Comparison of ENCODE assay signal across 11 mouse cellular contexts in genomic region chr4:86898791-86899474, GRCm38 (mm10). TPM values are rescaled to one million over a fixed set of nuclear protein-coding genes. Genes with fewer than 3 reads are reported as not detected.
DNase-seq lines count a peak whose midpoint lies in the region; ATAC-seq and TF ChIP-seq lines count a peak whose summit lies in the region.
"Had no signal": no experiment of that assay in that cellular context is flagged by ENCODE, and none has a peak within 500 bp of the region (broad histone marks: within the 10 kb centered on the region; RNA-seq: fewer than 3 reads in every experiment).

No protein-coding gene starts in this region.

- no peak overlapping the region for H3K9ac ChIP-seq in hindbrain, embryonic 16.5 days (ENCODE audit: low read depth, low read length)
- H3K9ac ChIP-seq in hindbrain, embryonic 14.5 days: no peak overlapping the region
- no peak overlapping the region for H3K9ac ChIP-seq in heart, embryonic 16.5 days (ENCODE audit: low read length)
- no peak overlapping the region for H3K9ac ChIP-seq in limb, embryonic 14.5 days (ENCODE audit: low read depth, low read length, severe bottlenecking)
- no peak overlapping the region for H3K9ac ChIP-seq in stomach, embryonic 15.5 days
- H3K9ac ChIP-seq: neural tube, embryonic 12.5 days had no signal

- H3K4me1 ChIP-seq in hindbrain, embryonic 16.5 days (ENCODE audit: control insufficient read depth, insufficient read depth, low read depth, low read length): no peaks in the 10 kb centered on the region
- H3K4me1 ChIP-seq in hindbrain, embryonic 14.5 days (replicated peaks; ENCODE audit: control insufficient read depth, insufficient read depth, low read length): no peaks in the 10 kb centered on the region
- no peaks in the 10 kb centered on the region; the same call in 1 of the 2 replicates for H3K4me1 ChIP-seq in heart, embryonic 16.5 days (ENCODE audit: control insufficient read depth, insufficient read depth, low read length)
- peaks cover 9% of the 10 kb centered on the region; the same call in 1 of the 2 replicates for H3K4me1 ChIP-seq in limb, embryonic 14.5 days (ENCODE audit: control insufficient read depth, insufficient read depth, low read length)
- H3K4me1 ChIP-seq in stomach, embryonic 15.5 days: no peaks in the 10 kb centered on the region
- H3K4me1 ChIP-seq: neural tube, embryonic 12.5 days had no signal

- no peak for TF ChIP-seq POLR2A in limb, embryonic 14.5 days (IDR thresholded peaks at IDR 0.05; ENCODE audit: borderline replicate concordance, extremely low read depth, insufficient read depth, insufficient read length)

- no peak overlapping the region for H3K4me2 ChIP-seq in hindbrain, embryonic 16.5 days (ENCODE audit: low read length)
- no peak overlapping the region for H3K4me2 ChIP-seq in hindbrain, embryonic 14.5 days (replicated peaks)
- H3K4me2 ChIP-seq in heart, embryonic 16.5 days (ENCODE audit: low read depth, low read length): no peak overlapping the region
- no peak overlapping the region for H3K4me2 ChIP-seq in limb, embryonic 14.5 days (replicated peaks; ENCODE audit: low read depth, low read length, severe bottlenecking)
- H3K4me2 ChIP-seq in stomach, embryonic 15.5 days: no peak overlapping the region
- H3K4me2 ChIP-seq: neural tube, embryonic 12.5 days had no signal

- H3K36me3 ChIP-seq in hindbrain, embryonic 16.5 days (ENCODE audit: control insufficient read depth, insufficient read depth, low read length): no peaks in the 10 kb centered on the region
- H3K36me3 ChIP-seq in hindbrain, embryonic 14.5 days (replicated peaks; ENCODE audit: control insufficient read depth, insufficient read depth): no peaks in the 10 kb centered on the region
- no peaks in the 10 kb centered on the region for H3K36me3 ChIP-seq in heart, embryonic 16.5 days (ENCODE audit: control insufficient read depth, insufficient read depth)
- no peaks in the 10 kb centered on the region for H3K36me3 ChIP-seq in limb, embryonic 14.5 days (ENCODE audit: control insufficient read depth, insufficient read depth, low read length)
- H3K36me3 ChIP-seq in stomach, embryonic 15.5 days: no peaks in the 10 kb centered on the region
- H3K36me3 ChIP-seq: neural tube, embryonic 12.5 days had no signal

- 55% methylated on average over 14 of the region's 14 CpGs for WGBS in hindbrain, embryonic 16.5 days
- WGBS in hindbrain, embryonic 14.5 days: 53% methylated on average over 14 of the region's 14 CpGs
- 39% methylated on average over 14 of the region's 14 CpGs for WGBS in heart, embryonic 16.5 days
- 18% methylated on average over 14 of the region's 14 CpGs for WGBS in limb, embryonic 14.5 days
- 22% methylated on average over 14 of the region's 14 CpGs for WGBS in stomach, embryonic 15.5 days

- H3K4me3 ChIP-seq in hindbrain, embryonic 16.5 days (ENCODE audit: low read length): no peak overlapping the region
- H3K4me3 ChIP-seq in hindbrain, embryonic 14.5 days (replicated peaks; ENCODE audit: low read length): no peak overlapping the region
- H3K4me3 ChIP-seq in heart, embryonic 16.5 days (ENCODE audit: low read length): no peak overlapping the region
- H3K4me3 ChIP-seq in limb, embryonic 14.5 days (replicated peaks; ENCODE audit: low read length): no peak overlapping the region
- no peak overlapping the region for H3K4me3 ChIP-seq in stomach, embryonic 15.5 days (replicated peaks)
- H3K4me3 ChIP-seq: neural tube, embryonic 12.5 days had no signal

- H3K27ac ChIP-seq in hindbrain, embryonic 16.5 days (ENCODE audit: low read depth, low read length): peak overlapping the region; percentile 34; the same call in 1 of the 2 replicates
- no peak overlapping the region for H3K27ac ChIP-seq in hindbrain, embryonic 14.5 days
- H3K27ac ChIP-seq in heart, embryonic 16.5 days (ENCODE audit: low read length): peak overlapping the region; percentile 85
- no peak overlapping the region; the same call in 1 of the 2 replicates for H3K27ac ChIP-seq in limb, embryonic 14.5 days (replicated peaks; ENCODE audit: low read depth, low read length)
- H3K27ac ChIP-seq in stomach, embryonic 15.5 days: no peak overlapping the region; the same call in 1 of the 2 replicates
- H3K27ac ChIP-seq: neural tube, embryonic 12.5 days had no signal

- no peak for DNase-seq in hindbrain, embryonic 14.5 days (ENCODE audit: low spot score)
- peak; percentile 72 for DNase-seq in limb, embryonic 14.5 days (ENCODE audit: low spot score)
- no peak for DNase-seq in cerebellum, postnatal 25 days
- no peak for DNase-seq in frontal cortex, postnatal 10 days (ENCODE audit: low spot score in 2 of 2)
- DNase-seq: cerebellum, adult 8-10 months had no signal

- no peaks in the 10 kb centered on the region for H3K9me3 ChIP-seq in hindbrain, embryonic 16.5 days (ENCODE audit: control insufficient read depth, low read length)
- no peaks in the 10 kb centered on the region for H3K9me3 ChIP-seq in hindbrain, embryonic 14.5 days (ENCODE audit: control insufficient read depth, low read length)
- no peaks in the 10 kb centered on the region for H3K9me3 ChIP-seq in heart, embryonic 16.5 days (replicated peaks; ENCODE audit: control insufficient read depth, low read length)
- H3K9me3 ChIP-seq in limb, embryonic 14.5 days (ENCODE audit: control insufficient read depth, low read length): no peaks in the 10 kb centered on the region
- H3K9me3 ChIP-seq in stomach, embryonic 15.5 days: no peaks in the 10 kb centered on the region
- H3K9me3 ChIP-seq: neural tube, embryonic 12.5 days had no signal

- no peak for ATAC-seq in hindbrain, embryonic 16.5 days
- no peak for ATAC-seq in hindbrain, embryonic 14.5 days (ENCODE audit: low FRiP score)
- peak; percentile 80 for ATAC-seq in heart, embryonic 16.5 days (replicated peaks; ENCODE audit: extremely low read depth, insufficient read depth, low FRiP score)
- ATAC-seq in limb, embryonic 14.5 days (ENCODE audit: low FRiP score, low read depth): peak; percentile 60; the same call in 1 of the 2 replicates
- peak; percentile 73 for ATAC-seq in stomach, embryonic 15.5 days (ENCODE audit: insufficient read depth, low FRiP score, low read depth)
- no peak for ATAC-seq in erythroblast, adult 5-6 weeks (replicated peaks; ENCODE audit: low FRiP score, poor library complexity, severe bottlenecking)

- no peaks in the 10 kb centered on the region for H3K27me3 ChIP-seq in hindbrain, embryonic 16.5 days (replicated peaks; ENCODE audit: control insufficient read depth, insufficient read depth, low read length)
- H3K27me3 ChIP-seq in hindbrain, embryonic 14.5 days (ENCODE audit: control insufficient read depth, insufficient read depth, low read length): no peaks in the 10 kb centered on the region
- no peaks in the 10 kb centered on the region for H3K27me3 ChIP-seq in heart, embryonic 16.5 days (ENCODE audit: control insufficient read depth, insufficient read depth, low read length)
- no peaks in the 10 kb centered on the region for H3K27me3 ChIP-seq in limb, embryonic 14.5 days (ENCODE audit: control insufficient read depth, insufficient read depth, low read length)
- H3K27me3 ChIP-seq in stomach, embryonic 15.5 days (replicated peaks): no peaks in the 10 kb centered on the region
- H3K27me3 ChIP-seq: CH12.LX; neural tube, embryonic 12.5 days had no signal

RNA-seq across cellular contexts. Expression of gene Acer2, which starts 24.7 kb away (rescaled TPM):
- polyA plus RNA-seq in hindbrain, embryonic 16.5 days (2015; fragmentation: Nextera tagmentation; extraction: Ambion mirVana): 15.2 and 18.2 TPM in 2 replicates
- polyA plus RNA-seq in hindbrain, embryonic 14.5 days (2014; fragmentation: Nextera tagmentation; extraction: Ambion mirVana): 18.4 and 24.6 TPM in 2 replicates
- polyA plus RNA-seq in heart, embryonic 16.5 days (2015; fragmentation: Nextera tagmentation; extraction: Ambion mirVana): 29.3 and 31.2 TPM in 2 replicates
- polyA plus RNA-seq in limb, embryonic 14.5 days (2012; rRNA removed): 8.3 and 8.6 TPM in 2 replicates
- 15.9 and 19.4 TPM in 2 replicates for polyA plus RNA-seq in limb, embryonic 14.5 days (2014; fragmentation: Nextera tagmentation; extraction: Ambion mirVana)
- polyA plus RNA-seq in stomach, embryonic 15.5 days (2015; fragmentation: Nextera tagmentation; extraction: Ambion mirVana): 24.6 and 24.7 TPM in 2 replicates
- not detected in 2 replicates for total RNA-seq in erythroblast, adult 5-6 weeks (2015; ENCODE audit: low replicate concordance)
- total RNA-seq in erythroblast, adult 5-6 weeks (2017; ENCODE audit: low replicate concordance): 0.43 and 1.3 TPM in 2 replicates

RNA-seq across cellular contexts. Expression of gene Rps6, which starts 41.7 kb away (rescaled TPM):
- polyA plus RNA-seq in hindbrain, embryonic 16.5 days (2015; fragmentation: Nextera tagmentation; extraction: Ambion mirVana): 300 and 377 TPM in 2 replicates
- polyA plus RNA-seq in hindbrain, embryonic 14.5 days (2014; fragmentation: Nextera tagmentation; extraction: Ambion mirVana): 427 and 444 TPM in 2 replicates
- polyA plus RNA-seq in heart, embryonic 16.5 days (2015; fragmentation: Nextera tagmentation; extraction: Ambion mirVana): 394 and 401 TPM in 2 replicates
- 1,562 and 2,024 TPM in 2 replicates for polyA plus RNA-seq in limb, embryonic 14.5 days (2012; rRNA removed)
- 903 and 916 TPM in 2 replicates for polyA plus RNA-seq in limb, embryonic 14.5 days (2014; fragmentation: Nextera tagmentation; extraction: Ambion mirVana)
- polyA plus RNA-seq in stomach, embryonic 15.5 days (2015; fragmentation: Nextera tagmentation; extraction: Ambion mirVana): 580 and 764 TPM in 2 replicates
- 866 and 945 TPM in 2 replicates for total RNA-seq in erythroblast, adult 5-6 weeks (2015; ENCODE audit: low replicate concordance)
- 159 and 357 TPM in 2 replicates for total RNA-seq in erythroblast, adult 5-6 weeks (2017; ENCODE audit: low replicate concordance)

Comparison
In these comparisons a context has a peak if more than half of its experiments do, and no peak if none do; other contexts are left out.
1. H3K27ac ChIP-seq: peak in hindbrain, embryonic 16.5 days (single experiment) and heart, embryonic 16.5 days (single experiment); none in hindbrain, embryonic 14.5 days (single experiment), limb, embryonic 14.5 days (single experiment) and stomach, embryonic 15.5 days (single experiment).
2. ATAC-seq: peak in heart, embryonic 16.5 days (single experiment), limb, embryonic 14.5 days (single experiment) and stomach, embryonic 15.5 days (single experiment); none in hindbrain, embryonic 16.5 days (single experiment), hindbrain, embryonic 14.5 days (single experiment) and erythroblast, adult 5-6 weeks (single experiment).